Mouse (Mus musculus) lung, embryonic 15.5 days (tissue): Measurements from ENCODE around the gene Relb. TPM values are rescaled to one million over a fixed set of nuclear protein-coding genes. Genes with fewer than 3 reads are reported as not detected.

Source experiments
- ATAC-seq: fragments of 200-750 bp; cut with Nextera tagmentation; 2 replicates; pipeline ENCODE4 v1.8.0; 2017; ENCODE audit warnings: moderate number of reproducible peaks, borderline replicate concordance; ENCODE audit not compliant: low FRiP score, low TSS enrichment; ENCODE audit errors: extremely low read depth
- H3K27ac ChIP-seq: fragments of 300-500 bp; sonication (generic); 2 replicates; pipeline ENCODE4 v1.5.1; 2015; ENCODE audit warnings: moderate library complexity, mild to moderate bottlenecking, inconsistent platforms
- H3K27me3 ChIP-seq: fragments of 300-500 bp; sonication (generic); 2 replicates; pipeline ENCODE4 v1.6.1; 2015; ENCODE audit warnings: inconsistent platforms
- H3K36me3 ChIP-seq: fragments of 300-500 bp; sonication (generic); 2 replicates; pipeline ENCODE4 v1.6.1; 2015; ENCODE audit warnings: inconsistent platforms
- H3K4me1 ChIP-seq: fragments of 300-500 bp; sonication (generic); 2 replicates; pipeline ENCODE4 v1.6.1; 2015; ENCODE audit warnings: inconsistent platforms
- H3K4me2 ChIP-seq: fragments of 300-500 bp; sonication (generic); 2 replicates; pipeline ENCODE4 v1.6.1; 2015; ENCODE audit warnings: inconsistent platforms, mild to moderate bottlenecking, moderate library complexity
- H3K4me3 ChIP-seq: fragments of 300-500 bp; sonication (generic); 2 replicates; pipeline ENCODE4 v1.5.1; 2015; ENCODE audit warnings: mild to moderate bottlenecking, inconsistent platforms
- H3K9ac ChIP-seq: fragments of 300-500 bp; sonication (generic); 2 replicates; pipeline ENCODE4 v1.6.1; 2015; ENCODE audit warnings: inconsistent platforms
- H3K9me3 ChIP-seq: fragments of 300-500 bp; sonication (generic); 2 replicates; pipeline ENCODE4 v1.6.1; 2016; ENCODE audit warnings: inconsistent platforms
- WGBS: fragments of 180-500 bp; shearing (Covaris S2); methylation state at CpG from one replicate; pipeline ENCODE4 v1.1.7; 2015; 5-methylcytosine and 5-hydroxymethylcytosine counted together
- polyA plus RNA-seq: library from polyadenylated mRNA; unstranded; fragments of >200 nt; fragmentation: Nextera tagmentation; extraction: Ambion mirVana; gene quantifications from 2 replicates; pipeline ENCODE4 v1.2.1, GENCODE M21; 2015

Relb gene
- polyA plus RNA-seq, 1 experiment from 2014 or later: 8.8 TPM

GRCm38 (mm10) chr7:19628536-19629360 lies 490 bp downstream of the Relb start:
- Histone ChIP-seq H3K4me2 (peak overlapping the region; percentile 96), H3K27ac (peak overlapping the region; percentile 91), H3K4me3 (peak overlapping the region; percentile 77), H3K27me3 (no peaks in the 10 kb centered on the region), H3K9me3 (no peaks in the 10 kb centered on the region), H3K36me3 (peaks cover 18% of the 10 kb centered on the region), H3K4me1 (peaks cover 12% of the 10 kb centered on the region; the same call in 1 of the 2 replicates), H3K9ac (peak overlapping the region; percentile 41)
- WGBS: under 1% methylated on average over 56 of the region's 57 CpGs
- ATAC-seq: peak; percentile 91

GRCm38 (mm10) chr7:19628192-19628535 lies 1.1 kb downstream of the Relb start:
- H3K4me1 ChIP-seq: peaks cover 12% of the 10 kb centered on the region; the same call in 1 of the 2 replicates
- peak overlapping the region; percentile 77 for H3K4me3 ChIP-seq
- peak overlapping the region; percentile 91 for H3K27ac ChIP-seq
- 12% methylated on average over 17 of the region's 17 CpGs for WGBS
- no peak overlapping the region for H3K9ac ChIP-seq
- peaks cover 12% of the 10 kb centered on the region for H3K36me3 ChIP-seq
- no peak for ATAC-seq
- H3K4me2 ChIP-seq: peak overlapping the region; percentile 96
- H3K9me3 ChIP-seq: no peaks in the 10 kb centered on the region
- H3K27me3 ChIP-seq: no peaks in the 10 kb centered on the region

GRCm38 (mm10) chr7:19627721-19628120 lies 1.5 kb downstream of the Relb start:
- Histone ChIP-seq H3K9me3 (no peaks in the 10 kb centered on the region), H3K4me3 (peak overlapping the region; percentile 77), H3K9ac (no peak overlapping the region), H3K4me1 (peaks cover 12% of the 10 kb centered on the region; the same call in 1 of the 2 replicates), H3K4me2 (peak overlapping the region; percentile 96), H3K27me3 (no peaks in the 10 kb centered on the region), H3K36me3 (peaks cover 8% of the 10 kb centered on the region), H3K27ac (peak overlapping the region; percentile 91; the same call in 1 of the 2 replicates)
- 60% methylated on average over 3 of the region's 3 CpGs for WGBS
- no peak for ATAC-seq

GRCm38 (mm10) chr7:19623433-19623832 lies 5.8 kb downstream of the Relb start:
- H3K9me3 ChIP-seq: no peaks in the 10 kb centered on the region
- H3K27ac ChIP-seq: no peak overlapping the region
- 0 out of 2 replicates have a peak, but pooled peaks cover 4% of the 10 kb centered on the region for H3K27me3 ChIP-seq
- ATAC-seq: no peak
- WGBS: 56% methylated on average over 2 of the region's 2 CpGs
- no peaks in the 10 kb centered on the region for H3K36me3 ChIP-seq
- H3K4me1 ChIP-seq: peaks cover 10% of the 10 kb centered on the region; the same call in 1 of the 2 replicates
- H3K9ac ChIP-seq: no peak overlapping the region
- H3K4me3 ChIP-seq: no peak overlapping the region
- H3K4me2 ChIP-seq: no peak overlapping the region

- no peak overlapping the region for H3K9ac ChIP-seq
- H3K36me3 ChIP-seq: no peaks in the 10 kb centered on the region
- ATAC-seq: no peak
- WGBS: 32% methylated on average over 6 of the region's 6 CpGs
- H3K27me3 ChIP-seq: 0 out of 2 replicates have a peak, but pooled peaks cover 4% of the 10 kb centered on the region
- H3K4me2 ChIP-seq: no peak overlapping the region
- H3K9me3 ChIP-seq: no peaks in the 10 kb centered on the region
- no peak overlapping the region for H3K4me3 ChIP-seq
- no peak overlapping the region for H3K27ac ChIP-seq
- peaks cover 5% of the 10 kb centered on the region; the same call in 1 of the 2 replicates for H3K4me1 ChIP-seq
These were observed 7.0 kb downstream of the Relb start for GRCm38 (mm10) chr7:19622241-19622640.

- H3K4me3 ChIP-seq: no peak overlapping the region
- ATAC-seq: no peak
- H3K4me2 ChIP-seq: no peak overlapping the region
- no peak overlapping the region for H3K9ac ChIP-seq
- no peaks in the 10 kb centered on the region for H3K9me3 ChIP-seq
- 84% methylated on average over 7 of the region's 7 CpGs for WGBS
- no peaks in the 10 kb centered on the region for H3K36me3 ChIP-seq
- no peak overlapping the region for H3K27ac ChIP-seq
- 0 out of 2 replicates have a peak, but pooled peaks cover 4% of the 10 kb centered on the region for H3K27me3 ChIP-seq
- peaks cover 5% of the 10 kb centered on the region; the same call in 1 of the 2 replicates for H3K4me1 ChIP-seq
These were observed 8.4 kb downstream of the Relb start for GRCm38 (mm10) chr7:19620811-19621210.

GRCm38 (mm10) chr7:19619004-19619801 lies 10.0 kb downstream of the Relb start:
- peak; percentile 71; the same call in 1 of the 2 replicates for ATAC-seq
- no peak overlapping the region for H3K27ac ChIP-seq

GRCm38 (mm10) chr7:19615036-19615577 lies 14.1 kb downstream of the Relb start:
- no peak overlapping the region for H3K27ac ChIP-seq
- ATAC-seq: no peak
- H3K4me3 ChIP-seq: no peak overlapping the region
- no peak overlapping the region for H3K4me2 ChIP-seq
- WGBS: 82% methylated on average over 12 of the region's 12 CpGs
- peaks cover 5% of the 10 kb centered on the region; the same call in 1 of the 2 replicates for H3K4me1 ChIP-seq
- no peaks in the 10 kb centered on the region for H3K9me3 ChIP-seq
- no peak overlapping the region for H3K9ac ChIP-seq
- H3K27me3 ChIP-seq: 0 out of 2 replicates have a peak, but pooled peaks cover 4% of the 10 kb centered on the region
- H3K36me3 ChIP-seq: no peaks in the 10 kb centered on the region

More at GRCm38 (mm10) chr7:19619004-19619801, 10.0 kb downstream of the Relb start:
- Histone ChIP-seq H3K4me3 (peak overlapping the region; percentile 31), H3K9ac (peak overlapping the region; percentile 44), H3K9me3 (no peaks in the 10 kb centered on the region), H3K4me1 (peaks cover 5% of the 10 kb centered on the region; the same call in 1 of the 2 replicates), H3K27me3 (0 out of 2 replicates have a peak, but pooled peaks cover 4% of the 10 kb centered on the region), H3K36me3 (no peaks in the 10 kb centered on the region), H3K4me2 (peak overlapping the region; percentile 64)
- 5% methylated on average over 32 of the region's 35 CpGs for WGBS

- no peak for ATAC-seq
- H3K9me3 ChIP-seq: no peaks in the 10 kb centered on the region
- no peak overlapping the region for H3K9ac ChIP-seq
- H3K27ac ChIP-seq: no peak overlapping the region
- H3K4me1 ChIP-seq: no peaks in the 10 kb centered on the region
- 75% methylated on average over 5 of the region's 5 CpGs for whole genome bisulfite sequencing
- H3K36me3 ChIP-seq: no peaks in the 10 kb centered on the region
- H3K4me2 ChIP-seq: no peak overlapping the region
- H3K4me3 ChIP-seq: no peak overlapping the region
- H3K27me3 ChIP-seq: no peaks in the 10 kb centered on the region
These were observed 18.3 kb downstream of the Relb start for GRCm38 (mm10) chr7:19610969-19611368.

GRCm38 (mm10) chr7:19609641-19610332 lies 19.5 kb downstream of the Relb start:
- Histone ChIP-seq H3K9me3 (no peaks in the 10 kb centered on the region), H3K4me1 (no peaks in the 10 kb centered on the region), H3K4me3 (no peak overlapping the region), H3K36me3 (no peaks in the 10 kb centered on the region), H3K4me2 (no peak overlapping the region), H3K27me3 (no peaks in the 10 kb centered on the region), H3K27ac (no peak overlapping the region), H3K9ac (no peak overlapping the region)
- no peak for ATAC-seq
- 84% methylated on average over 12 of the region's 12 CpGs for WGBS

GRCm38 (mm10) chr7:19607291-19607690 lies 21.9 kb downstream of the Relb start:
- WGBS: 68% methylated on average over 5 of the region's 5 CpGs
- ATAC-seq: no peak

More at GRCm38 (mm10) chr7:19607291-19607690, 21.9 kb downstream of the Relb start:
- Histone ChIP-seq H3K27me3 (no peaks in the 10 kb centered on the region), H3K9ac (no peak overlapping the region), H3K36me3 (0 out of 2 replicates have a peak, but pooled peaks cover under 1% of the 10 kb centered on the region), H3K27ac (no peak overlapping the region), H3K4me1 (peaks cover 15% of the 10 kb centered on the region), H3K4me2 (no peak overlapping the region), H3K4me3 (no peak overlapping the region), H3K9me3 (no peaks in the 10 kb centered on the region)
